ENCODE assay signal across 35 mouse cellular contexts in the genomic region with DNA sequence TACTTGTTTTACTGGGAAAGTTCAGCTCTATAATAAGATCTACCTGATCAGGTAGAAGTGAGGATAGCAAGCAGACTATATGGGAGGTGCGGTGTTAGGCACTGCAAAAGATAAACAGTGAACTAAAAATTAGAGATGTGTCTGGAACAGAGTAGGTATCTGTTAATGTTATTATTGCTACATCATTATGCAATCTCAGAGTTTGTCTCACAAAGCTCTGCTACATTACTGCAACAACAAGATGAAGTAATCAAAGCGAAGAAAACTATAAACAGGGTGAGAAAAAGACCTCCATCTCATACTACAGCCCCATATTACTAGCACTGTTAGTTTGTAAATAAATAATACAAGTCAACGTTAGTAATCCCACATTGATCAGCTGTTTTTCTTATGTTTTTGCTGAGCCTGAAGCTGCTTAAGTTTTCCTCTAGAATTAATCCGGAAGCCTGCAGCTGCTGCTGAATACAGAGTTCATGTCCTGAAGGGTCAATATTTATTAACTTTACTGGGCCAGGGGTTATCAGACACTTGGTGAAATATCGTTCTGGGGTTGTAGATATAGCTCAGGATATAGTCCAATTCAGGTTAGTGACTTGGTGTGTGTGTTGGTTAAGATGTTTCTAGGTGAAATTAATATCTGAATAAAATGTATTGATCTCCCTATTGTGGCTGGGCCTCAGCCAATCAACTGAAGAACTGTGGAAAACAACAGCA.
"Had no signal": no experiment of that assay in that cellular context is flagged by ENCODE, and none has a peak within 500 bp of the region (broad histone marks: within the 10 kb centered on the region; RNA-seq: fewer than 3 reads in every experiment).

No protein-coding gene starts in this region.

- H3K4me3 ChIP-seq: heart, adult 2 months; heart, embryonic 10.5 days; heart, embryonic 12.5 days; heart, embryonic 13.5 days; heart, embryonic 15.5 days; hindbrain, embryonic 10.5 days; hindbrain, embryonic 12.5 days; hindbrain, embryonic 13.5 days; hindbrain, embryonic 15.5 days; intestine, embryonic 15.5 days; kidney, embryonic 15.5 days; layer of hippocampus, adult 2 months had no signal

- H3K27ac ChIP-seq: heart, adult 2 months; heart, embryonic 10.5 days; heart, embryonic 13.5 days; heart, embryonic 15.5 days; hindbrain, embryonic 10.5 days; hindbrain, embryonic 12.5 days; hindbrain, embryonic 13.5 days; hindbrain, embryonic 14.5 days; hindbrain, embryonic 15.5 days; hindbrain, postnatal 0 days; intestine, embryonic 15.5 days; kidney, embryonic 15.5 days; kidney, postnatal 0 days; layer of hippocampus, adult 2 months had no signal

- ATAC-seq: hindbrain, embryonic 16.5 days; hindbrain, postnatal 0 days; inflammation-experienced regulatory T-cells, adult 6 months; intestine, embryonic 15.5 days; intestine, embryonic 16.5 days; intestine, postnatal 0 days had no signal

- H3K4me2 ChIP-seq: heart, embryonic 11.5 days; heart, embryonic 12.5 days; heart, embryonic 13.5 days; heart, embryonic 15.5 days; hindbrain, embryonic 12.5 days; hindbrain, embryonic 13.5 days; hindbrain, embryonic 14.5 days; hindbrain, embryonic 15.5 days; intestine, embryonic 15.5 days; kidney, embryonic 15.5 days had no signal

- H3K9me3 ChIP-seq: heart, embryonic 10.5 days; heart, embryonic 12.5 days; heart, embryonic 13.5 days; heart, embryonic 15.5 days; hindbrain, embryonic 10.5 days; hindbrain, embryonic 12.5 days; hindbrain, embryonic 13.5 days; hindbrain, embryonic 15.5 days; intestine, embryonic 15.5 days; kidney, embryonic 15.5 days had no signal

- H3K36me3 ChIP-seq: heart, embryonic 10.5 days; heart, embryonic 12.5 days; heart, embryonic 13.5 days; heart, embryonic 15.5 days; hindbrain, embryonic 10.5 days; hindbrain, embryonic 12.5 days; hindbrain, embryonic 13.5 days; hindbrain, embryonic 15.5 days; intestine, embryonic 15.5 days; kidney, embryonic 15.5 days had no signal

- H3K27me3 ChIP-seq: heart, embryonic 12.5 days; heart, embryonic 13.5 days; heart, embryonic 15.5 days; hindbrain, embryonic 12.5 days; hindbrain, embryonic 13.5 days; hindbrain, embryonic 15.5 days; intestine, embryonic 15.5 days; kidney, embryonic 15.5 days had no signal

- H3K4me1 ChIP-seq: heart, embryonic 15.5 days; hindbrain, embryonic 10.5 days; hindbrain, embryonic 12.5 days; hindbrain, embryonic 13.5 days; hindbrain, embryonic 15.5 days; intestine, embryonic 15.5 days; kidney, embryonic 15.5 days had no signal

- H3K9ac ChIP-seq: heart, embryonic 12.5 days; heart, embryonic 13.5 days; heart, embryonic 15.5 days; hindbrain, embryonic 12.5 days; hindbrain, embryonic 13.5 days; hindbrain, embryonic 14.5 days; hindbrain, embryonic 15.5 days; intestine, embryonic 15.5 days; kidney, embryonic 15.5 days had no signal

- DNase-seq: heart, adult 2 months; heart, postnatal 10 days; heart, postnatal 14 days; heart, postnatal 36 days; heart, postnatal 4 days; kidney, adult 11 months; kidney, adult 18-20 months; kidney, adult 2 months; kidney, adult 8-10 months; kidney, adult 9 months; kidney, postnatal 10 days; kidney, postnatal 14 days; kidney, postnatal 25 days; kidney, postnatal 36 days; kidney, postnatal 4 days; layer of hippocampus, adult 9-11 months had no signal
